Mouse (Mus musculus): ENCODE data around the gene Pla2g1b.

DNA sequence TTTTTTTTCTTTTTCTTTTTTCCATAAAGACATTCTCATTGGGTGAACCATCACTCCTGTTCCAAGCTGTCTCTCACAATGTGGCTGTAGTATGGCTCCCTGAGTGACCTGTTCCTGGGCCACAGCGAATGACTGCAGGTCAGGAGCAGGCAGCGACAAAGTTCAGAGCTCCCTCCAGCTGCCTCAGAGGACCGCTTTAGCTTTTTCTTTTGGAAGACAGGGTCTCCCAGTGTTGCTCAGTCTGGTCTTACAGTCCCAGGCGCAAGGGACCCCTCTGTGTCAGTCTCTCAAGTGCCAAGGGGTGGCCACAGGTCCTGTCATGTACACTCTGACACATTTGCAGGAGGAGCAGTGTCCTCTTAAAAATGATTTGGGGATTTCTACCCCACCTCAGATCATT, 56.5 kb downstream of the Pla2g1b start:
- TF ChIP-seq CTCF (IDR thresholded peaks at IDR 0.05; ENCODE audit: low read depth, low read length) (no peak), POLR2A (IDR thresholded peaks at IDR 0.05; ENCODE audit: extremely low read depth, insufficient read depth, low read length) (no peak)

All from liver, adult 2 months (tissue).